Mouse (Mus musculus) macrophage (primary cell): ENCODE measurements around the gene Sltm. TPM values are rescaled to one million over a fixed set of nuclear protein-coding genes. Genes with fewer than 3 reads are reported as not detected.
"Not testable (repeated sequence)": the region's sequence is repeated elsewhere in the genome, so short reads cannot be mapped to it uniquely, and the experiment has no call there.

Experiments
- H3K27ac ChIP-seq: fragments of 350-480 bp; formaldehyde crosslinking; 2 replicates; pipeline ENCODE4 v1.9.0; 2021
- H3K36me3 ChIP-seq: fragments of 350-480 bp; formaldehyde crosslinking; 2 replicates; pipeline ENCODE4 v1.9.0; 2021; ENCODE audit errors: inconsistent target
- H3K4me3 ChIP-seq: fragments of 350-480 bp; formaldehyde crosslinking; 2 replicates; pipeline ENCODE4 v1.9.0; 2021; ENCODE audit errors: inconsistent target
- H3K79me2 ChIP-seq: fragments of 350-480 bp; formaldehyde crosslinking; 2 replicates; pipeline ENCODE4 v1.9.0; 2021; ENCODE audit errors: inconsistent target
- WGBS: methylation state at CpG from one replicate; pipeline ENCODE4 v1.1.7; 2026; ENCODE audit warnings: inconsistent platforms; ENCODE audit not compliant: missing documents; 5-methylcytosine and 5-hydroxymethylcytosine counted together
- polyA plus RNA-seq: library from polyadenylated mRNA; stranded (reverse); fragments of 250-400 nt; gene quantifications from 3 replicates; pipeline ENCODE4 v1.2.4, GENCODE M21; 2018; ENCODE audit warnings: inconsistent platforms

Gene Sltm
- polyA plus RNA-seq, 1 experiment from 2014 or later, result 48.6 TPM

- Histone ChIP-seq H3K79me2 (no peaks in the 10 kb centered on the region), H3K36me3 (no peaks in the 10 kb centered on the region), H3K4me3 (no peak overlapping the region), H3K27ac (no peak overlapping the region)
- 68% methylated on average over 3 of the region's 3 CpGs for WGBS
Observed at GRCm38 (mm10) chr9:70533328-70533727, 9.2 kb upstream of the Sltm start.

GRCm38 (mm10) chr9:70541584-70541983 is 970 bp upstream of the Sltm start:
- 35% methylated on average over 5 of the region's 6 CpGs for WGBS

GRCm38 (mm10) chr9:70543048-70543880 is 710 bp downstream of the Sltm start:
- H3K27ac ChIP-seq, result peak overlapping the region; percentile 54
- no peaks in the 10 kb centered on the region for H3K36me3 ChIP-seq
- peaks cover 50% of the 10 kb centered on the region for H3K79me2 ChIP-seq
- peak overlapping the region; percentile 69 for H3K4me3 ChIP-seq
- under 1% methylated on average over 61 of the region's 64 CpGs for WGBS

More at GRCm38 (mm10) chr9:70541584-70541983, 970 bp upstream of the Sltm start:
- H3K4me3 ChIP-seq, result peak overlapping the region; percentile 82
- H3K79me2 ChIP-seq, result peaks cover 33% of the 10 kb centered on the region
- H3K36me3 ChIP-seq, result no peaks in the 10 kb centered on the region
- H3K27ac ChIP-seq, result no peak overlapping the region

- H3K36me3 ChIP-seq, result no peaks in the 10 kb centered on the region
- peak overlapping the region; percentile 69 for H3K4me3 ChIP-seq
- 47% methylated on average over 5 of the region's 5 CpGs for WGBS
- no peak overlapping the region for H3K27ac ChIP-seq
- peaks cover 57% of the 10 kb centered on the region for H3K79me2 ChIP-seq
Observed at GRCm38 (mm10) chr9:70543985-70544384, 1.4 kb downstream of the Sltm start.

- H3K27ac ChIP-seq, result no peak overlapping the region
- H3K4me3 ChIP-seq, result no peak overlapping the region
- 93% methylated on average over 1 of the region's 1 CpGs for WGBS
- H3K79me2 ChIP-seq, result peaks cover 65% of the 10 kb centered on the region
- H3K36me3 ChIP-seq, result no peaks in the 10 kb centered on the region
Observed at GRCm38 (mm10) chr9:70544831-70545230, 2.3 kb downstream of the Sltm start.

GRCm38 (mm10) chr9:70546576-70546975 is 4.0 kb downstream of the Sltm start:
- 83% methylated on average over 2 of the region's 3 CpGs for WGBS

GRCm38 (mm10) chr9:70548304-70548703 is 5.8 kb downstream of the Sltm start:
- no peak overlapping the region for H3K4me3 ChIP-seq
- H3K79me2 ChIP-seq, result peaks cover 98% of the 10 kb centered on the region
- H3K27ac ChIP-seq, result no peak overlapping the region
- 78% methylated on average over 4 of the region's 4 CpGs for WGBS
- peaks cover 6% of the 10 kb centered on the region; the same call in 1 of the 2 replicates for H3K36me3 ChIP-seq

More at GRCm38 (mm10) chr9:70546576-70546975, 4.0 kb downstream of the Sltm start:
- H3K79me2 ChIP-seq, result peaks cover 83% of the 10 kb centered on the region
- not testable (repeated sequence) for H3K36me3 ChIP-seq, H3K4me3 ChIP-seq, H3K27ac ChIP-seq

GRCm38 (mm10) chr9:70551524-70551923 is 9.0 kb downstream of the Sltm start:
- Histone ChIP-seq H3K79me2 (peaks cover 95% of the 10 kb centered on the region), H3K27ac (no peak overlapping the region), H3K4me3 (no peak overlapping the region), H3K36me3 (peaks cover 6% of the 10 kb centered on the region; the same call in 1 of the 2 replicates)
- 85% methylated on average over 1 of the region's 1 CpGs for WGBS

GRCm38 (mm10) chr9:70552233-70552632 is 9.7 kb downstream of the Sltm start:
- peaks cover 95% of the 10 kb centered on the region for H3K79me2 ChIP-seq
- H3K4me3 ChIP-seq, H3K27ac ChIP-seq, H3K36me3 ChIP-seq: not testable (repeated sequence)
- WGBS, result 100% methylated on average over 2 of the region's 2 CpGs

GRCm38 (mm10) chr9:70555431-70555830 is 12.9 kb downstream of the Sltm start:
- peaks cover 92% of the 10 kb centered on the region for H3K79me2 ChIP-seq
- H3K27ac ChIP-seq, result no peak overlapping the region
- no peak overlapping the region for H3K4me3 ChIP-seq
- peaks cover 9% of the 10 kb centered on the region; the same call in 1 of the 2 replicates for H3K36me3 ChIP-seq

GRCm38 (mm10) chr9:70556796-70557195 is 14.2 kb downstream of the Sltm start:
- Histone ChIP-seq H3K79me2 (peaks cover 80% of the 10 kb centered on the region), H3K36me3 (peaks cover 9% of the 10 kb centered on the region; the same call in 1 of the 2 replicates), H3K4me3 (no peak overlapping the region), H3K27ac (no peak overlapping the region)
- WGBS, result 90% methylated on average over 5 of the region's 5 CpGs

GRCm38 (mm10) chr9:70562825-70563224 is 20.3 kb downstream of the Sltm start:
- WGBS, result 100% methylated on average over 3 of the region's 3 CpGs
- peaks cover 19% of the 10 kb centered on the region; the same call in 1 of the 2 replicates for H3K36me3 ChIP-seq
- H3K27ac ChIP-seq, result no peak overlapping the region

GRCm38 (mm10) chr9:70567651-70568050 is 25.1 kb downstream of the Sltm start:
- H3K36me3 ChIP-seq, result peaks cover 22% of the 10 kb centered on the region
- no peaks in the 10 kb centered on the region; the same call in 1 of the 2 replicates for H3K79me2 ChIP-seq
- WGBS, result 74% methylated on average over 4 of the region's 5 CpGs
- H3K27ac ChIP-seq, result no peak overlapping the region
- H3K4me3 ChIP-seq, result no peak overlapping the region

More at GRCm38 (mm10) chr9:70562825-70563224, 20.3 kb downstream of the Sltm start:
- Histone ChIP-seq H3K4me3 (no peak overlapping the region), H3K79me2 (peaks cover 26% of the 10 kb centered on the region)

- Histone ChIP-seq H3K36me3 (peaks cover 34% of the 10 kb centered on the region), H3K4me3 (no peak overlapping the region), H3K27ac (no peak overlapping the region), H3K79me2 (no peaks in the 10 kb centered on the region; the same call in 1 of the 2 replicates)
- 94% methylated on average over 8 of the region's 8 CpGs for WGBS
Observed at GRCm38 (mm10) chr9:70570351-70570750, 27.8 kb downstream of the Sltm start.

- H3K79me2 ChIP-seq, result no peaks in the 10 kb centered on the region
- 80% methylated on average over 1 of the region's 2 CpGs for WGBS
- H3K36me3 ChIP-seq, result peaks cover 48% of the 10 kb centered on the region
- no peak overlapping the region for H3K4me3 ChIP-seq
- H3K27ac ChIP-seq, result no peak overlapping the region
Observed at GRCm38 (mm10) chr9:70578123-70578522, 35.6 kb downstream of the Sltm start.
